Mouse (Mus musculus): ENCODE measurements around the gene Noct. TPM values are rescaled to one million over a fixed set of nuclear protein-coding genes. Genes with fewer than 3 reads are reported as not detected.

Noct gene
- polyA plus RNA-seq, 1 experiment from 2014 or later, result 11.4 TPM

GRCm38 (mm10) chr3:51256450-51256849 is 32.2 kb downstream of the Noct start:
- Histone ChIP-seq H3K36me3 (replicated peaks; ENCODE audit: insufficient read depth, low read length) (peaks cover 87% of the 10 kb centered on the region), H3K27me3 (ENCODE audit: insufficient read depth, low read length) (no peaks in the 10 kb centered on the region), H3K9ac (replicated peaks) (no peak overlapping the region), H3K9me3 (ENCODE audit: low read length) (no peaks in the 10 kb centered on the region), H3K4me1 (ENCODE audit: insufficient read depth) (no peaks in the 10 kb centered on the region), H3K27ac (ENCODE audit: low read depth) (no peak overlapping the region), H3K4me2 (ENCODE audit: low read depth, low read length) (no peak overlapping the region), H3K4me3 (ENCODE audit: low read depth, low read length) (no peak overlapping the region)
- no peak for ATAC-seq
- WGBS (ENCODE audit: insufficient replicate concordance), result 88% methylated on average over 12 of the region's 12 CpGs
- no peak for TF ChIP-seq CTCF (IDR thresholded peaks at IDR 0.05; ENCODE audit: low read depth)
- TF ChIP-seq EP300 (IDR thresholded peaks at IDR 0.05; ENCODE audit: low read depth), result no peak
- DNase-seq, result no peak

- no peaks in the 10 kb centered on the region for H3K27me3 ChIP-seq (ENCODE audit: insufficient read depth, low read length)
- H3K9ac ChIP-seq (replicated peaks), result no peak overlapping the region
- H3K9me3 ChIP-seq (ENCODE audit: low read length), result no peaks in the 10 kb centered on the region
- TF ChIP-seq EP300 (IDR thresholded peaks at IDR 0.05; ENCODE audit: low read depth) (no peak), CTCF (IDR thresholded peaks at IDR 0.05; ENCODE audit: low read depth) (no peak)
- H3K4me3 ChIP-seq (ENCODE audit: low read depth, low read length), result no peak overlapping the region
- no peak overlapping the region for H3K27ac ChIP-seq (ENCODE audit: low read depth)
- H3K36me3 ChIP-seq (replicated peaks; ENCODE audit: insufficient read depth, low read length), result peaks cover 88% of the 10 kb centered on the region
- no peaks in the 10 kb centered on the region for H3K4me1 ChIP-seq (ENCODE audit: insufficient read depth)
- 91% methylated on average over 5 of the region's 5 CpGs for WGBS (ENCODE audit: insufficient replicate concordance)
- ATAC-seq, result no peak
- DNase-seq, result no peak
- no peak overlapping the region for H3K4me2 ChIP-seq (ENCODE audit: low read depth, low read length)
Observed at GRCm38 (mm10) chr3:51258070-51258469, 33.8 kb downstream of the Noct start.

GRCm38 (mm10) chr3:51262942-51263341 is 38.7 kb downstream of the Noct start:
- H3K27ac ChIP-seq (ENCODE audit: low read depth), result no peak overlapping the region
- ATAC-seq, result no peak

GRCm38 (mm10) chr3:51268434-51268833 is 44.2 kb downstream of the Noct start:
- DNase-seq (no peak), ATAC-seq (no peak)
- Histone ChIP-seq H3K4me1 (ENCODE audit: insufficient read depth) (no peaks in the 10 kb centered on the region; the same call in 1 of the 2 replicates), H3K27me3 (ENCODE audit: insufficient read depth, low read length) (no peaks in the 10 kb centered on the region), H3K9me3 (ENCODE audit: low read length) (no peaks in the 10 kb centered on the region), H3K9ac (replicated peaks) (no peak overlapping the region), H3K27ac (ENCODE audit: low read depth) (no peak overlapping the region), H3K4me3 (ENCODE audit: low read depth, low read length) (no peak overlapping the region), H3K36me3 (replicated peaks; ENCODE audit: insufficient read depth, low read length) (peaks cover 35% of the 10 kb centered on the region), H3K4me2 (ENCODE audit: low read depth, low read length) (no peak overlapping the region)
- TF ChIP-seq EP300 (IDR thresholded peaks at IDR 0.05; ENCODE audit: low read depth), result no peak
- no peak for TF ChIP-seq CTCF (IDR thresholded peaks at IDR 0.05; ENCODE audit: low read depth)
- WGBS (ENCODE audit: insufficient replicate concordance), result 87% methylated on average over 12 of the region's 12 CpGs

More at GRCm38 (mm10) chr3:51262942-51263341, 38.7 kb downstream of the Noct start:
- Histone ChIP-seq H3K9me3 (ENCODE audit: low read length) (no peaks in the 10 kb centered on the region), H3K4me3 (ENCODE audit: low read depth, low read length) (no peak overlapping the region), H3K4me1 (ENCODE audit: insufficient read depth) (no peaks in the 10 kb centered on the region), H3K4me2 (ENCODE audit: low read depth, low read length) (no peak overlapping the region), H3K36me3 (replicated peaks; ENCODE audit: insufficient read depth, low read length) (peaks cover 80% of the 10 kb centered on the region), H3K27me3 (ENCODE audit: insufficient read depth, low read length) (no peaks in the 10 kb centered on the region), H3K9ac (replicated peaks) (no peak overlapping the region)
- no peak for DNase-seq
- TF ChIP-seq CTCF (IDR thresholded peaks at IDR 0.05; ENCODE audit: low read depth) (no peak), EP300 (IDR thresholded peaks at IDR 0.05; ENCODE audit: low read depth) (no peak)
- 81% methylated on average over 8 of the region's 8 CpGs for WGBS (ENCODE audit: insufficient replicate concordance)

GRCm38 (mm10) chr3:51270069-51270817 is 46.0 kb downstream of the Noct start:
- no peak overlapping the region for H3K4me3 ChIP-seq (ENCODE audit: low read depth, low read length)
- DNase-seq, result no peak

GRCm38 (mm10) chr3:51275956-51276398 is 51.7 kb downstream of the Noct start:
- H3K9ac ChIP-seq (replicated peaks), result peak overlapping the region; percentile 91
- H3K27me3 ChIP-seq (ENCODE audit: insufficient read depth, low read length), result no peaks in the 10 kb centered on the region
- peak; percentile 71 for TF ChIP-seq EP300 (IDR thresholded peaks at IDR 0.05; ENCODE audit: low read depth)
- no peak for TF ChIP-seq CTCF (IDR thresholded peaks at IDR 0.05; ENCODE audit: low read depth)
- no peaks in the 10 kb centered on the region for H3K36me3 ChIP-seq (replicated peaks; ENCODE audit: insufficient read depth, low read length)
- ATAC-seq (peak; percentile 92), DNase-seq (peak; percentile 97)
- peak overlapping the region; percentile 69 for H3K4me2 ChIP-seq (ENCODE audit: low read depth, low read length)
- H3K4me3 ChIP-seq (ENCODE audit: low read depth, low read length), result peak overlapping the region; percentile 91
- H3K27ac ChIP-seq (ENCODE audit: low read depth), result peak overlapping the region; percentile 99
- WGBS (ENCODE audit: insufficient replicate concordance), result 1% methylated on average over 33 of the region's 33 CpGs
- no peaks in the 10 kb centered on the region for H3K9me3 ChIP-seq (ENCODE audit: low read length)
- peaks cover 9% of the 10 kb centered on the region for H3K4me1 ChIP-seq (ENCODE audit: insufficient read depth)

More at GRCm38 (mm10) chr3:51270069-51270817, 46.0 kb downstream of the Noct start:
- Histone ChIP-seq H3K27ac (ENCODE audit: low read depth) (no peak overlapping the region), H3K27me3 (ENCODE audit: insufficient read depth, low read length) (no peaks in the 10 kb centered on the region), H3K36me3 (replicated peaks; ENCODE audit: insufficient read depth, low read length) (peaks cover 17% of the 10 kb centered on the region), H3K9me3 (ENCODE audit: low read length) (no peaks in the 10 kb centered on the region), H3K9ac (replicated peaks) (no peak overlapping the region), H3K4me2 (ENCODE audit: low read depth, low read length) (no peak overlapping the region), H3K4me1 (ENCODE audit: insufficient read depth) (peaks cover 6% of the 10 kb centered on the region)
- no peak for ATAC-seq
- 55% methylated on average over 12 of the region's 12 CpGs for WGBS (ENCODE audit: insufficient replicate concordance)
- TF ChIP-seq CTCF (IDR thresholded peaks at IDR 0.05; ENCODE audit: low read depth) (no peak), EP300 (IDR thresholded peaks at IDR 0.05; ENCODE audit: low read depth) (no peak)
